Mouse (Mus musculus) T-helper 17 cell (primary cell): ENCODE measurements around the gene Ctla4.

Experiments
- in situ Hi-C, 2 experiments: fragments of 300-600 bp; cut with MboI, MseI; formaldehyde crosslinking; loops; 1 replicate in 1 of 2; 2 replicates in 1 of 2; pipeline ENCODE4 v1.15.1; 2025; ENCODE audit warnings: high pct_unique_total_duplicates in 2 of 2

The Ctla4 gene

DNA sequence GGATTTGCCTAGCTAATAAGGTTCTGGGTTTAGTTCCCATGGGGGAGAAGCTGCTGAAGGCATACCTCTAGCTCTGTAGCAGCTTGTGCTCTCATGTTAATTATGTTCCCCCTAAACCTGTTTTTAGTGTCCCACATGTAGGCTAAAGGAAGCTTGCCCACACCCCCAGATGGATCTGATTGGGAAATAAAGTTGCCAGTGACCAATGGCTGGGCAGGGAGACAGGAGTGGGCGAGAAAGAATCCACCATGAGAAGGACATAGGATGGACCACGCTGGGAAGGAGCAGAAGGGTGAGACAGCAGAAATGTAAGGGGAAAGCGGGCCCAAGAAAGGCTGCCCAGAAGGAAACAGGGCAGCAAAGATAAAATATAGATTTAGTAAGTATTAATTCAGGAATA is 23.1 kb upstream of the Ctla4 start:
- in situ Hi-C loops = loop anchor here (5.0 to 10.0 kb wide), 5 partner anchors 94 to 699 kb away; partner anchors contain the start of gene Raph1 (in 1 of the 2)

DNA sequence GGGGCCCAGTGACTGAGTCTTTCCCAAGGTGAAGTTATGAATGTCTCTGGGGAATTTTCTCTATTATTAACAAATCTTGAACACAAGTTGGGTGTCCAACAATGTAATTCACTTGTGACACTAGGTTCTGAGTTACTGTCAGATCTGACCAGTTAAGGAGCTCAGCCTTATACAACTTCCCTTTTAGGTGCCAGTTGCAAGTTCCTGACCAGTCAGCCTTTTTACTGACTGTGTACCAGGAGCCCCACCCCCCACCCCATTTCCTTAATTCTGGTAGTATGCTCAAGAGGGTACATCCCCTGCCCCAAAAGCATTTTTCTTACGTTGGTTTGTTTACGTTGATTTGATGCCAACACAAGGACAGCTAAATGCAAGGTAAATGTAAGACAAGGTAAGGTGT is 21.6 kb upstream of the Ctla4 start:
- in situ Hi-C loops = loop anchor here (5.0 to 10.0 kb wide), 3 partner anchors 37 to 700 kb away; partner anchors contain the start of gene Raph1 (in 1 of the 2)

DNA sequence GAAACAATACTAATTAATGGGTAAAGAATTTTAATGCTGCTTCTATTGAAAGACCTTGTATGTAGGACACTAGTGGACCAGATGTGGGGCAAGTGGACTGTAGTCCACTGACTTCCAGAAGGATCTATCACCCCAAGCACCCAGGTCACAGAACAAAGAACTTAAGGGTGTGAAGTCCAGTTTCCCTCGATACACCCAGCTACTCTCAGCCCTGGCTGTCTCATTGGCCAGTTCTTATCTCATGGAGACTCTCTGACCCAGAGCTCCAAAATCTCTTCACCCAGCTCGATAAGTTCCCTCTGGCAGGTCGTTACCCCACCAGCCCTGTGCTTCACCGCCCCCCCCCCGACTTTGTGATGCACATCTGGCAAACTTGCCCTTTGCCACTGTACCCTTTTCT is 20.8 kb upstream of the Ctla4 start:
- in situ Hi-C loops = loop anchor here (5.0 to 10.0 kb wide), 3 partner anchors 36 to 701 kb away; partner anchors contain the start of gene Raph1 (in 1 of the 2)

GRCm38 (mm10) chr1:60868333-60869277 is 18.2 kb upstream of the Ctla4 start:
- in situ Hi-C loops = loop anchor here (5.0 to 10.0 kb wide), 3 partner anchors 34 to 704 kb away; partner anchors contain the start of gene Raph1 (in 1 of the 2)

DNA sequence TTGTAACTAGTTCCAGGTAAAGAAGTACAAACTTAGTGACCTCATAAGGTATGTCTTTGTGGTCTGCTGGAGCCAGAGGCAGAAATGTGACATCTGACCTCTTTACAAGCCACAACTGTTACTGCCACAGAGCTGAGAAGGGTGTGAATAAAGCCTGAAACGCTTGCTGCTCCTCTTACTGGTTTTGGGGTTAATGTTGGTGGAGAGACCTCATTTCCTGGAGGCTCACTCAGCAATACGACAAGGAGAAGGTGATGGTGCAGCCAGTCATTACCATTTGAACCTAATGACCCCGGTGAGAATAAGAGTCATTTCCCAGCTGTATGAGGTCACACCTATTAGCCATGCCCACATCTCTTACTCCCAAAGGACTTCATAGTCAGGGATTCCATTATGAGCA is 11.5 kb upstream of the Ctla4 start:
- in situ Hi-C loops = no loop called here

DNA sequence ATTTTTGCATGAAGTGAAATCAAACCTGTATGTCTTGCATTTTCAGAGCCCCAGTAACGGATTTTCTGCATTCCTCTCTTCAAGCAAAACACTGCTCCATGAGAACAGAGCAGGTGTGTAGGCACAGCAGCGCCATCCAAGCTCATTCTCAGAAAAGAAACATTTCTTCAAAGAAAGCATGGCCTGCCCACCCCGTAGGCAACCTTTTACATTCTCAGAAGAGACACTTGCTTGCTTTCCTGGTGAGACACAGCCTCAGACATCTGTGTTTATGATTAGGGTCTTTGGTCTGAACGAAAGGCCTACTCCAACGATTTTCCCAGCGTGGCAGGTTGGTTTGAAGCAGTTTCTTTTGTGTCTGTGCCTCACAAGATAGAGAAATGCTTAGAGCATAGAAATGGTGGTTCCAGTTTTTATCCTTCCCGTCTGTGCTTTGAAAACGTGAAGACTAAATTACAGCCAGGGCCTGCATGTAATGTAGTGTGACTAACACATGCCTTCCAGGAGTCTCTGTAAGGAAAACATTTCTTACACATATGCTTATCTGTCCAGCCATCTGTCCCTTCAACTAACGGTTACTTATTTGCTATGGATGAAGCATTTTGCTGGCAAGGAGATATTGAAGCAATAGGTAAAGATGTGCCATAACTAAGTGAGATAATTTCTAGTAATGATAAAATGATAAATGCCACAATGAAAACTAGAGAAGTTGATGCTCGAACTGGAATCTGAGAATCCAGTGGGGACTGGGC is 6.5 kb upstream of the Ctla4 start:
- in situ Hi-C loops = no loop called here

DNA sequence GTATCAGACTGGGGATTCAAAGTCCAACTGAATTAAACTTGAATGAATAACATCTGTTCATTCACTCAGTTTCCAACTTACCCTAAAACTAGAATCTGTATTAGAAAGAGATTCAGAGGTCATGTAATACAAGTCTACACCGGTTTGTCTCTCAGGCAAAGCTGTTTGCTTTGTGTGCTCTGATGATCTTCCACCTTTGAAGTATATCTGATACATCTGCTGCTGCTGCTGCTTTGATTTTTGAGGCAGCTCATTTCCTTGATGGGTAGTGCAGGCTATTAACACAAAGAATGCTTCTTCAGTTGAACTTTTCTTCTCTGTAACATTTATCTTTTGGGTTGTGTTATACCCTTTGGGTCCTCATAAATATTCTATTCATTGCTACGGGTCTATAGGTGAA is 4.0 kb upstream of the Ctla4 start:
- in situ Hi-C loops = no loop called here

DNA sequence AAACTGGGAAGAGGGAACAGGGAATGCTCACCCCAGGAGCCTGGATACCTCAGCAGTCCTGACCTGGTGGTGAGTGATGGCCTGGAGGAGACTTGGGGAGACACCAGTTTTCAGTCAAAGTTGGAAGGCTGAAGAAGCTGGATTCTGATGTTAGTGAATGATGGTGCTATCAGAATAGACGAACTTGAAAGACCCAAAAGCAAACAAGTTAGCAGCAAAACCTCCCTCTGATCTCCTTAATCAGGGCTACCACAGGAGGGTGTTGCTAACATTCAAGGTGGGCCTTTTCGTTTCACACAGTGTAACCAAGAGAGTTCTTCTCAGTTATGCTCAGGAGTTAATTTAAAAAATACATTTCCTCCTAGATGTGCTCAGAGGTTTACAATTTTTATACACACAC is 3.5 kb upstream of the Ctla4 start:
- in situ Hi-C loops = no loop called here

- in situ Hi-C loops = no loop called here
Observed at GRCm38 (mm10) chr1:60884611-60885010, 2.2 kb upstream of the Ctla4 start.

GRCm38 (mm10) chr1:60898127-60898932 is 11.5 kb downstream of the Ctla4 start:
- in situ Hi-C loops = no loop called here

GRCm38 (mm10) chr1:60898933-60899210 is 12.1 kb downstream of the Ctla4 start:
- in situ Hi-C loops = no loop called here

DNA sequence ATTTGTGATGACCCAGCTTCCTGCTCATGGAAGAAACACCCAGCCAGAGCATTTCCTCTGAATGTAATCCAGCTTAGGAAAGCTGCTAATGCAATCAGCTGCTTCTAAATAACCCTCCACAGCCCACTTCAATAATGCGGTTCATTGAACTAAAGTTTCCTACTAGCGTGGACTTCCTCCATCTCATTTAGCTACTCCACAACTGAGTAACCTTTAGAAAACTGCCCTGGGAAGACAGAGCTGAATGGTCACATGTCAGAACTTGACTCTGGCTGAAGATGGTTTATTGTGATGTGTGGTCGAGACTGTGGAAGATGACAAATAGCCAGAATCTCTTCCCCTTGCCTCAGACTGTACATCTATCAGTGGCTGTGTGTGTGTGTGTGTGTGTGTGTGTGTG is 12.4 kb downstream of the Ctla4 start:
- in situ Hi-C loops = no loop called here

GRCm38 (mm10) chr1:60902547-60902946 is 15.7 kb downstream of the Ctla4 start:
- in situ Hi-C loops = loop anchor here in 1 of 2 experiments (5.0 kb wide), 1 partner anchor 35 kb away; no protein-coding TSS in a partner anchor

- in situ Hi-C loops = loop anchor here in 1 of 2 experiments (5.0 kb wide), 1 partner anchor 36 kb away; no protein-coding TSS in a partner anchor
Observed at GRCm38 (mm10) chr1:60903126-60903525, 16.3 kb downstream of the Ctla4 start.

GRCm38 (mm10) chr1:60904456-60904978 is 17.7 kb downstream of the Ctla4 start:
- in situ Hi-C loops = loop anchor here in 1 of 2 experiments (5.0 kb wide), 1 partner anchor 37 kb away; no protein-coding TSS in a partner anchor

GRCm38 (mm10) chr1:60907466-60907865 is 20.7 kb downstream of the Ctla4 start:
- in situ Hi-C loops = no loop called here

- in situ Hi-C loops = no loop called here
Observed at GRCm38 (mm10) chr1:60908751-60909161, 22.0 kb downstream of the Ctla4 start.

GRCm38 (mm10) chr1:60909746-60910145 is 22.9 kb downstream of the Ctla4 start:
- in situ Hi-C loops = no loop called here

DNA sequence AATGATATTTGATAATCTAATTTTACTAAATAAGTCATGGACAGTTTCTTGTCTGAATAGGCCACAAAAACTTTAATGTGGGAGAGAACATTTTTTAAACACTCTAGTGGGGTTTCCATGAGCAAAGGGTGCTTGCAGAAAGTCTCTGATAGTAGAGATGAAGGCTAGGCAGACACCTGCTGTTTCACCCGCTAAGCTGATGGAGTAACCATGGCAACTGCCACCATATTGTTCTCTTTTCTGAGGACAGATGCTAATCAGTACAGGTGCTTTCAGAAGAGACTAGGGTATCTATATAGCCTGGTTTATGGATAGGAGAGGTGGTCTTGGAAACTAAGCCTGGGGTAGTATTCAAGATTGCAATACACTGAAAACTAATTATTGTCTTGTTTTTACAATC is 24.0 kb downstream of the Ctla4 start:
- in situ Hi-C loops = no loop called here

DNA sequence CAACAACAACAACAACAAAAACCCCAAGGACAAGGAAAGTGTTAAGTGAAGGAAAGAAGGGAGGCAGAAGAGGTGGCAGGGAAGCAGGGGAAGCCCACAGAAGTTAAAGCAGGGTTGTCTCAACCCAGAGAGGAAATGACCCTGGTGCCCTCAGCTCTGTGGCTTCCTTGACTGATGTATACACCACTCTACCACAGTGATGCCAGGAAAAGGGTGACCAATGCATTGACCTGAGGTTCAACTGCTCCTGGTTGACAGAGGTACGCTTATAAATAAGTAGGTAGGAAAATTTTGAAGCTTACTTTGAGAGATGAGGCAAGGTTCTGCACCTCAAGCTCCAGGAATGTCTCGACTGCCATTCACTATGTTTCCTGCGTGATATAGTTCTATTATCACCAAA is 24.8 kb downstream of the Ctla4 start:
- in situ Hi-C loops = no loop called here

DNA sequence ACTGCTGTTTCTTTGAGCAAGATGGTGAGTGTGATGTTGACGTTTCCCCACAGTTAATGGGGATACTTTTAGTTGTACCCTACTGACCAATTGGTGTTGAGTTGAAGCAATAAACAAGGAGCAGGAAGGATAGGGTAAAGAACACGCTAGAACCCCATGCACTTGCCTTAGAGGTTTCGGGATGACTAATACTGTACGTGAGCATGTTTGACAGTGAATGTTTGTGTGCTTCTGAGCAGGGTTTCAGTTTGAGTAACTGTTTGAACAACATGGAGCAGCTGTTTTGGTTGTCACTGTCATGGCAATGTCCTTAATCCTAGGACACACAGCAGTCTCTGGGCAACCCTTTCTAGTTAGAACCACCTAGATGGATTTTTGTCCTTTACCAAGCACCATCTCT is 26.5 kb downstream of the Ctla4 start:
- in situ Hi-C loops = no loop called here
